Mouse (Mus musculus) kidney, adult 2 months (tissue): ENCODE measurements around the gene Upp2. TPM values are rescaled to one million over a fixed set of nuclear protein-coding genes. Genes with fewer than 3 reads are reported as not detected.
A peak's percentile ranks its signal among the peaks of the same experiment; 100 is the strongest.

Experiments used
- DNase-seq: peaks from one replicate; pipeline ENCODE4 v3.0.0; 2021
- H3K27ac ChIP-seq: fragments of 200-500 bp; 2 replicates; pipeline ENCODE4 v1.5.1; 2012; ENCODE audit warnings: low read depth, low read length, control low read depth, inconsistent platforms; ENCODE audit not compliant: insufficient read depth
- H3K27me3 ChIP-seq: fragments of 200-500 bp; replicated peaks from 2 replicates; pipeline ENCODE4 v1.6.1; 2012; ENCODE audit warnings: mild to moderate bottlenecking, moderate library complexity, low read length, inconsistent platforms; ENCODE audit not compliant: control insufficient read depth, insufficient read depth
- H3K36me3 ChIP-seq: fragments of 200-500 bp; 2 replicates; pipeline ENCODE4 v1.6.1; 2012; ENCODE audit warnings: mild to moderate bottlenecking, moderate library complexity, low read length, inconsistent platforms; ENCODE audit not compliant: control insufficient read depth, insufficient read depth
- H3K4me1 ChIP-seq: fragments of 200-500 bp; 2 replicates; pipeline ENCODE4 v1.6.1; 2011; ENCODE audit warnings: low read length; ENCODE audit not compliant: control insufficient read depth, insufficient read depth
- H3K4me3 ChIP-seq: fragments of 200-500 bp; 2 replicates; pipeline ENCODE4 v1.5.1; 2011; ENCODE audit warnings: mild to moderate bottlenecking, low read depth, low read length, control low read depth; ENCODE audit not compliant: insufficient read depth
- CTCF ChIP-seq: fragments of 200-500 bp; conservative IDR thresholded peaks from 2 replicates; pipeline ENCODE4 v1.5.1; 2011; ENCODE audit warnings: low read depth, mild to moderate bottlenecking, control low read depth, low read length, moderate library complexity, mixed read lengths; ENCODE audit not compliant: insufficient read depth, insufficient read length
- POLR2A ChIP-seq: fragments of 200-500 bp; IDR thresholded peaks from one replicate; pipeline ENCODE4 v1.6.1; 2011; ENCODE audit warnings: low read depth, low read length, control low read depth
- WGBS: fragments of 180-500 bp; shearing (Covaris S2); methylation state at CpG from one replicate; pipeline ENCODE4 v1.1.7; 2018; 5-methylcytosine and 5-hydroxymethylcytosine counted together
- polyA plus RNA-seq: library from polyadenylated mRNA; depleted of rRNA; stranded (reverse); fragments of >200 nt; gene quantifications from 2 replicates; pipeline ENCODE4 v1.2.3, GENCODE M21; 2012

Gene Upp2
- polyA plus RNA-seq, 1 experiment = 15.5 TPM

GRCm38 (mm10) chr2:58614851-58615250 is 47.8 kb downstream of the Upp2 start:
- no peaks in the 10 kb centered on the region for H3K36me3 ChIP-seq
- no peaks in the 10 kb centered on the region for H3K4me1 ChIP-seq
- H3K27me3 ChIP-seq = no peaks in the 10 kb centered on the region
- WGBS = 95% methylated on average over 8 of the region's 8 CpGs
- H3K4me3 ChIP-seq = no peak overlapping the region
- no peak overlapping the region for H3K27ac ChIP-seq
- TF ChIP-seq POLR2A (no peak), CTCF (peak; percentile 35; the same call in 1 of the 2 replicates)
- no peak for DNase-seq

DNA sequence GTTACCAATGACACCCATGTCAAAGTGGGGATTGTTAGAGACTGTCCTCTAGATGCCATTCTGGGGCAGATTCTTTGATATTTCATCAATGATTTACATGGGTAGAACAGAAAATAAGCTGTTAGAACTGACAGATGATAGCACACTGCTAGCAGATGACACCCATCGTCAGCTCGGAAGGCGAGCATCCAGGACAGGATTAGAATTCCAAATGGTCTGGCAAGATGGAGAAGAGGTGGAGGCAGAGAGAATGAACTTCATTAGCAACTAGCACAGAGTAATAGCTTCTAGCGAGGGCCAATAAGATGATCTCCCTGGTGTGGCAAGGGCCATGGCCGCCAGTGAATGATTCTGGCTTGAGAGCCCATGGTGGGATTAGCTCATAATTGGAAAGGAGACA is 48.7 kb downstream of the Upp2 start:
- DNase-seq = no peak
- H3K27ac ChIP-seq = no peak overlapping the region
- TF ChIP-seq CTCF (no peak), POLR2A (no peak)
- no peak overlapping the region for H3K4me3 ChIP-seq
- H3K27me3 ChIP-seq = no peaks in the 10 kb centered on the region
- no peaks in the 10 kb centered on the region for H3K4me1 ChIP-seq
- H3K36me3 ChIP-seq = no peaks in the 10 kb centered on the region
- WGBS = 92% methylated on average over 5 of the region's 5 CpGs

DNA sequence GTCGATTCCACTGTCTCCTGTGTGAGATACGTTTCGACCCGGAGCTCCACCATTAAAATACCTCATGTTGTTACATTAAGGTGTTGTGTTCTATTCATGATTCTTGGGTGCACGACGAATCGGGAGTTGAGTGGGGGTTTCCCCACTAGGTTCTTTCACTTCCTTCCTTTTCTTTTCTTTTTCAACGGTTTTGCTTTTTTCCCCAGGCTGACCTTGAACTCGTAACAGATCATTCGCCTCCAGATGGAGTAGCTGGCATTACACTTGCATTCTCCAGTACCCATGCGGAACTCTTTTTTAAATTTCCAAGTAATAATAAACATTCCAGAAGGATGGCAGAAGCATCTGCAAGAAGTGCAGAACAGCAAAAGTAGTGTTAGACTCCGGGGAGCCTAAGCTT is 58.1 kb downstream of the Upp2 start:
- no peak for TF ChIP-seq CTCF
- DNase-seq = no peak
- H3K27ac ChIP-seq = no peak overlapping the region
- H3K4me3 ChIP-seq = no peak overlapping the region
- H3K27me3 ChIP-seq = no peaks in the 10 kb centered on the region
- WGBS = 80% methylated on average over 12 of the region's 12 CpGs
- H3K4me1 ChIP-seq = no peaks in the 10 kb centered on the region
- H3K36me3 ChIP-seq = no peaks in the 10 kb centered on the region

DNA sequence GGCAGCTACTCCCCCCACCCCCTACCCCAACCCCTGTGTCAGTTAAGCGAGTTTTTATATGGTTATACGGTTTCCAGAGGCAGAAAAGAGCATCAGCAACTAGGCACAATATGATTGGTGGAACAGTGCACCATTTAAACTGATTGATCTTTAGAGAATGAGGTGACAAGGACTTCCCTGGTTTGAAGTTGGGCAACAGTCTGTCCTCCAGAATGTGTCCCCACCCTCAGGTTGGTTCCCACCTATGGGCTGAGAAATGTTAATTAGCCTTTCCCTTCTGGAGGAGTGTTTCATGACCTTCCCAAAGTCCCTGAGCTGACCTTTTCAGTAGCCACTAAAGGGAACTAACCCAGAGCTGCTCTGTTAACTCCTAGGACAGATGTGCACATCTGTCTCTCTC is 58.6 kb downstream of the Upp2 start:
- no peaks in the 10 kb centered on the region for H3K4me1 ChIP-seq
- no peak overlapping the region for H3K4me3 ChIP-seq
- H3K36me3 ChIP-seq = no peaks in the 10 kb centered on the region
- TF ChIP-seq CTCF (no peak), POLR2A (no peak)
- WGBS = 52% methylated on average over 2 of the region's 2 CpGs
- H3K27ac ChIP-seq = no peak overlapping the region
- DNase-seq = no peak
- no peaks in the 10 kb centered on the region for H3K27me3 ChIP-seq

DNA sequence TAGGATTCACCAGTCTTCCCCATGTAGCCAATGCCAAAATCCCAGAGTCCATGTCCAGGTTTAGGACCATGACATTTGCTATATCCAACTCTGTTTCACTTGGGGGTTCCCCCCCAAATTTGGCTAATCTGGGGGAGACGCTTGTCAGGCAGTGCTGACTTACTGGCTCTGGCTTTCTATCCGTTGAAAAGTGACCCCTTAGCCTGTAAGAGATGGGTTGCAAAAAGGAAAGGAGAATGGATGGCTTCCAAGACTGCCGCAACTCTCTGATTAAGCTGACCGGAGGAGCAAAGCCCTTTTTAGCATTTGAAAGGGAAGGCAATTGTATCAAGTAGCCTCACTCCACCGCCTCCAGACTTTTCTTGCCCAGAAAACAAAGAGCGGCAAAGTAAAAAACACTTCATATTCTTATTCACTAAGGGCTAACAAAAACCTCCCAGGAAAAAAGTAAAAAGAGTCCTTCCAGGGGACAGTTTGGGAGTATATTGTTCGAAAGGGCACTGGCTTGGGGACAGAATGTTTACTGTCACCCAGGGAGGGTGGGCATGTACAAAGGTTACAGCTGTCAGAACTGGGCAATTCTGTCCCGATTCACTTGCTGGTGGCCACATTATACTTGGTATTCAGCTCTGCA is 59.2 kb downstream of the Upp2 start:
- 59% methylated on average over 8 of the region's 8 CpGs for WGBS
- TF ChIP-seq CTCF = no peak
- TF ChIP-seq POLR2A = no peak
- Histone ChIP-seq H3K4me1 (no peaks in the 10 kb centered on the region), H3K27ac (no peak overlapping the region), H3K27me3 (no peaks in the 10 kb centered on the region), H3K4me3 (no peak overlapping the region), H3K36me3 (no peaks in the 10 kb centered on the region)
- no peak for DNase-seq

- 54% methylated on average over 2 of the region's 2 CpGs for WGBS
- H3K27ac ChIP-seq = no peak overlapping the region
- no peaks in the 10 kb centered on the region for H3K4me1 ChIP-seq
- TF ChIP-seq POLR2A (no peak), CTCF (no peak)
- no peaks in the 10 kb centered on the region for H3K36me3 ChIP-seq
- no peak for DNase-seq
- H3K4me3 ChIP-seq = no peak overlapping the region
- H3K27me3 ChIP-seq = no peaks in the 10 kb centered on the region
These were observed 60.9 kb downstream of the Upp2 start for GRCm38 (mm10) chr2:58627981-58628380.

DNA sequence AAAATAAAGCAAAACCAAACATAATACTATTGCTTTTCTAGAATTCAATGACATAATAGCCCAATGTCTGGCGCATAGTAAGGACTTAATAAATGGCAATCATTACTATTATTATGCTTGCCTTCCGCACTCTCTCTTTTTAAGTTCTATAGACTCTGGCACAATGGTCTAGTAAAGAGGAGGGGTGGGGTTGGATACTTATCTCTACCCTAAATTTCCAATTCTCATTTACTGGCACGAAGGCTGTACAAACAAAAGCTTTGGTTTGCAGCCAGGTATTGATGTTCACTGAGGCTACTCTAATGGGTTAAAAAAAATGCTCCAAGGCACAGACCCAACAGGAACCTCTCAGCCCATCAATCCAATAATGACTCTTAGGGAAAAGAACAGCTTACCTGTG is 61.9 kb downstream of the Upp2 start:
- no peak for DNase-seq
- 81% methylated on average over 3 of the region's 3 CpGs for WGBS
- Histone ChIP-seq H3K4me1 (no peaks in the 10 kb centered on the region), H3K27me3 (no peaks in the 10 kb centered on the region), H3K36me3 (no peaks in the 10 kb centered on the region), H3K27ac (no peak overlapping the region), H3K4me3 (no peak overlapping the region)
- no peak for TF ChIP-seq CTCF
- TF ChIP-seq POLR2A = no peak
